Mouse (Mus musculus) cerebellum, postnatal 36 days (tissue): ENCODE data around the gene Paqr6.

Experiments used
- DNase-seq, 2 experiments: peaks; one replicate each; pipeline ENCODE4 v3.0.0; 2021 to 2022; ENCODE audit warnings: mixed read lengths in 2 of 2

Paqr6 gene

DNA sequence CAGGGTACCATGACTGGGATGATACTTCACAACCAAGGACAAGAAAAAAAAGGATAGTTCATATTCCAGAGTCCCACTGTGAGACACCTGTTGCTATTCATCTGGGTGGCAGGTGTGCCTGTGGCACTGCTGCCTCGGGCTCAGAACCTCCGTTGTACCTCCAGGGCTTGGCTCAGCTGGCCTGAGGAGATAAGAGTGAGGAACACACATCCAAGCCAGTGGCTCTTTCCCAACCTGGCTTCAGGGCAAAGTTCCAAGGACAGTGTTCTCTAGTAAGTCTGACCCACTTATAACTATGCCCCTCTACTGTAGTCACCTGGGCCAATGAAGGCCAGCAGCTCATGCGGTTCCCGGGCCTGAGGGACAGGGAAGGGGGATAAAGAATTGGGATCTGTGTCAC, 47.3 kb downstream of the Paqr6 start:
- no peak for DNase-seq

DNA sequence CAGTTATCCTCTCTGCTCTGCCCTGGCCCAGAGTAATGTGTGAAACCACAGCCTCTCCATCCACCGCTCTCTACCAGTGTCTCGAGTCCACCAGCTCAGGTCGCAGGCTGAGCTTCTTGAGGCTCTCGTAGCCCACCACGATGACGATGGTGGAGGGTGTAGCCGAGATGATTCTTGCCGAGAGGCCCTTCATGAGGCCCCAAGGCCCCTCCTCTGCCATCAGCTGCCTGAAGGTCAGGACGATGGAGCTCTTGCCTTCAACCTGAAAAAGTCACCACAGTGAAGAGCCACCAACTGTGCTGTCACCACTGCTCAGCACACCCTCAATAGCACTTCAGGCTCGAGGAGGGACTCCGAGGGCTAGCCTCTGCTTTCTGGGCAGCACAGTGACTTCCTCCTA, 48.3 kb downstream of the Paqr6 start:
- DNase-seq: no peak

DNA sequence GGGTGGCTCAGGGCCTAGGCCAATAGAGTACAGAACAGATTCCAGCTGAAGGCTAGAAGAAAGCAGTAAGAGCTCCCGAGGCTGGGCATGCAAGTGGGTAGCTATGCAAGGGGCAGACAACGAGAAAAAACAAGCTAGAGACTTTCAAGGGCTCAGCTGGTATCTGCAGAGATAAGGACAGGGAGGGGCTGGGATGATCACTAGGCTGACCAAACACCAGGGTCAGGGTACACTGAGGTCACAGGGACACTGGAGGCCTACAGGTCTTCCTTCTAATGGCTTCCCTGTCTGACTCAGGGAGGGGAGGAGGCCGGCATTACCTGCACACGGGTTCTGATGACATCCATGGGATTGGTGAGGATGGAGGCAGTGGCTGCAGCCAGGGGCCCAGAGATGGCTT, 51.3 kb downstream of the Paqr6 start:
- DNase-seq: no peak

DNA sequence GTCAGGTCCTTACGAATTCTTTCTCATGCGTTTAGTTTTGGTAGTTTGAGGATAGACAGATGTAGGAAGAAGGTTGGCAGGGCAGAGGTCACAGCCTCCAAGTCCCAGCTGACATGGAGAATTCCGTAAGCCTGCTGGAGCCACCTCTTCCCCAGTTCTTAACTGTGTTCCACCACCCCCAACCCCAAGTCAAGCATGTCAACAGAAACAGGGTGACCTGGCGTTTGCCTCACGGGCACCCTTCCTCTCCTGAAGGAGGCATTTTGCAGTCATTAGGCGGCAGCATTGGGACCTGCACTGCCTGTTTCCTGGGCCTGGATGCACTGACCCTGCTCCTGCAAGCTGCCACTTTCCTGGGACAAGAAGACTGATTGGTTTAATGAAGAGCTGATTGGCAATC, 53.6 kb downstream of the Paqr6 start:
- no peak for DNase-seq
